8 mouse cellular contexts compared by ENCODE assay signal in the genomic region with DNA sequence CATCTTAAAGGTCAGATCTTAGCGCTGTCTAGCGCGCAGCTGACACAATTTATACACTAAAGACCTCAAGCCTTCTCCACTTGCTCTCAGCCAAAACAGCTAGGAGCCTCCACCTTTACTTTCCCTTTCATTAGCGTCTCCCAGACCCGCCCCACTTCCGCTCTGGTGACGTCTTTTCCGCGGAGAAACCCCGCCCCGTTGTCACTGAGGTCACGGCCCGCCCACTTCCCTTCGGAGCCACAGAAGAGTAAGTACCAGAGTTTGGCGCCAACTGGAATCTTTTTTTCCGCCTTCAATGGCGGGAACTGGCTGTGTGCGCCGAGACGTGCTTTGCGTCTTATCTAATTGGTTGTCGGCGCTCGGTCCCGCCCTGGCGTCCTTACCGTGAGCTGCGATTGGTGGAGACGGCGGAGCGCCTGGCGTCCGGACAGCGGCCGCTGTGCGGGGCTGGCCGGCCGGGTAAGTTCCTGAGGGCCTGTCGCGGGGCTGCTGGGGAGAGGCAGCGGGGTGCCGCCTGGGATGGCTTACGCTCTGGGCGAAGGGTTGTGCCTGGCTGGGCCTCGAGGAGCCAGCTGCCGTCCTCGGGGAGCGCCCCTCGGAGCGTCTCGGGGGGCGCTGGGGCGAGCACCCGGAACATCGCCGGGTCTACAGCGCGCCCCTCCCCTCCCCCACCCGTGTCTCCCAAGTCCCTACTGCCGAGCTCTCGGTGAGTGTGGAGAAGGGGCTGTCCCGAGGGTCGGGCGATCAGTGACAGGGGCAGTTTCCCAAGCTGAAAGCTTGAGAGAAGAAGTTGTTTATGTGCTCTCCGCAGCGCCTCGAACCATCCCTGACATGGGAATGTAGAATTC. TPM values are rescaled to one million over a fixed set of nuclear protein-coding genes. Genes with fewer than 3 reads are reported as not detected.
A peak's percentile ranks its signal among the peaks of the same experiment; 100 is the strongest.
DNase-seq lines count a peak whose midpoint lies in the region; ATAC-seq and TF ChIP-seq lines count a peak whose summit lies in the region.

Gene Casp8ap2 (plus strand): TSS at position 418 of the 848 bp plus-strand sequence.

- no peaks in the 10 kb centered on the region for H3K27me3 ChIP-seq in Patski
- H3K27me3 ChIP-seq in hindbrain, embryonic 13.5 days = no peaks in the 10 kb centered on the region

- peak within 1 kb of the TSS; percentile 83 for H3K4me2 ChIP-seq in hindbrain, embryonic 13.5 days

- in situ Hi-C loops in Patski (cut with MboI; ENCODE audit: low pct_unique_long_range_greater_than_20kb) = loop anchor here (25.0 kb wide), 1 partner anchor 397 kb away; no protein-coding TSS in a partner anchor

- H3K27ac ChIP-seq in hindbrain, embryonic 13.5 days = peak within 1 kb of the TSS; percentile 91

- WGBS in hindbrain, embryonic 13.5 days = under 1% methylated on average over 60 of the region's 67 CpGs

- H3K9me3 ChIP-seq in hindbrain, embryonic 13.5 days = no peaks in the 10 kb centered on the region

- H3K4me1 ChIP-seq in hindbrain, embryonic 13.5 days (replicated peaks) = peaks cover 18% of the 10 kb centered on the region

- peak within 1 kb of the TSS; percentile 88 for H3K9ac ChIP-seq in hindbrain, embryonic 13.5 days

- ATAC-seq in Patski = peak; percentile 100
- ATAC-seq in hindbrain, embryonic 13.5 days (ENCODE audit: low FRiP score) = peak; percentile 99

- POLR2A ChIA-PET in Patski (lab: Charles Lee) = interaction anchor here (0.8 kb wide), 1 partner anchor 42 kb away, joined by 4 read pairs; the partner anchor contains the start of gene Mdn1

- no peak for TF ChIP-seq CTCF in Patski (IDR thresholded peaks at IDR 0.05)

- peak within 1 kb of the TSS; percentile 91 for H3K4me3 ChIP-seq in hindbrain, embryonic 13.5 days

- CTCF ChIA-PET in Patski (lab: Charles Lee) = interaction anchor here (1.2 to 1.4 kb wide), 2 partner anchors 41 to 559 kb away, joined by 3 read pairs; partner anchors contain the start of gene Mdn1

- peak; percentile 94 for DNase-seq in Patski (ENCODE audit: low read depth, low spot score)
- DNase-seq in cerebellum, postnatal 14 days = peak; percentile 98 to 99
- peak; percentile 99 for DNase-seq in frontal cortex, postnatal 14 days (ENCODE audit: low spot score in 2 of 2)
- DNase-seq in layer of hippocampus, postnatal 25 days (ENCODE audit: extremely low spot score in 1 of 2, low spot score in 1 of 2) = peak; percentile 94
- DNase-seq in lung, postnatal 25 days (ENCODE audit: low spot score) = peak; percentile 100
- DNase-seq in retina, embryonic 14.5 days (ENCODE audit: low spot score) = peak; percentile 99
- DNase-seq in thymus, postnatal 4 days = peak; percentile 98

- no peaks in the 10 kb centered on the region for H3K36me3 ChIP-seq in hindbrain, embryonic 13.5 days

RNA-seq across cellular contexts. Expression of gene Casp8ap2, which starts in this region (rescaled TPM):
- polyA plus RNA-seq in Patski (2021) = 7.8 TPM
- 53.4 and 53.5 TPM in 2 replicates for polyA plus RNA-seq in hindbrain, embryonic 13.5 days (2015; fragmentation: Nextera tagmentation; extraction: Ambion mirVana)
- 10 to 100 TPM; 10.4 to 10.5 TPM for total RNA-seq in layer of hippocampus, postnatal 25 days (2021)

Comparison
In these comparisons a context has a peak if more than half of its experiments do, and no peak if none do; other contexts are left out.
1. Peak in every context shown above with its lines: DNase-seq, ATAC-seq, H3K4me3 ChIP-seq and H3K27ac ChIP-seq.